Mouse (Mus musculus) liver, adult 2 months (tissue): ENCODE results near the gene Eef1a1. TPM values are rescaled to one million over a fixed set of nuclear protein-coding genes. Genes with fewer than 3 reads are reported as not detected.
A peak's percentile ranks its signal among the peaks of the same experiment; 100 is the strongest.

Source experiments
- DNase-seq: peaks from one replicate; pipeline ENCODE4 v3.0.0-alpha.2; 2011; ENCODE audit warnings: low read depth, low spot score; ENCODE audit errors: extremely low read depth
- H3K27ac ChIP-seq: fragments of 200-500 bp; replicated peaks from 2 replicates; pipeline ENCODE4 v1.5.1; 2012; ENCODE audit warnings: low read depth, mild to moderate bottlenecking, control low read depth, inconsistent platforms, low read length; ENCODE audit not compliant: insufficient read depth
- H3K27me3 ChIP-seq: fragments of 200-500 bp; 2 replicates; pipeline ENCODE4 v1.6.1; 2012; ENCODE audit warnings: mild to moderate bottlenecking, moderate library complexity, low read length, inconsistent platforms; ENCODE audit not compliant: control insufficient read depth, insufficient read depth
- H3K36me3 ChIP-seq: fragments of 200-500 bp; 2 replicates; pipeline ENCODE4 v1.6.1; 2012; ENCODE audit warnings: low read length, inconsistent platforms; ENCODE audit not compliant: control insufficient read depth, insufficient read depth
- H3K4me1 ChIP-seq: fragments of 200-500 bp; 2 replicates; pipeline ENCODE4 v1.6.1; 2011; ENCODE audit warnings: low read length; ENCODE audit not compliant: control insufficient read depth, insufficient read depth
- H3K4me3 ChIP-seq: fragments of 200-500 bp; 2 replicates; pipeline ENCODE4 v1.5.1; 2011; ENCODE audit warnings: low read depth, mild to moderate bottlenecking, control low read depth, low read length, moderate library complexity; ENCODE audit not compliant: insufficient read depth
- H3K79me2 ChIP-seq: fragments of 200-500 bp; 2 replicates; pipeline ENCODE4 v1.6.1; 2012; ENCODE audit warnings: inconsistent platforms, mild to moderate bottlenecking, low read length, moderate library complexity; ENCODE audit not compliant: control insufficient read depth, insufficient read depth
- H3K9ac ChIP-seq: fragments of 200-500 bp; 2 replicates; pipeline ENCODE4 v1.6.1; 2012; ENCODE audit warnings: low read depth, mild to moderate bottlenecking, control low read depth, inconsistent platforms, low read length
- CTCF ChIP-seq: fragments of 200-500 bp; IDR thresholded peaks from 2 replicates; pipeline ENCODE4 v1.5.1; 2011; ENCODE audit warnings: low read depth, low read length, control low read depth
- POLR2A ChIP-seq: fragments of 200-500 bp; IDR thresholded peaks from 2 replicates; pipeline ENCODE4 v1.6.1; 2011; ENCODE audit warnings: low read length, control low read depth; ENCODE audit not compliant: insufficient read depth; ENCODE audit errors: extremely low read depth
- WGBS: fragments of 180-500 bp; shearing (Covaris S2); methylation state at CpG from one replicate; pipeline ENCODE4 v1.1.7; 2018; 5-methylcytosine and 5-hydroxymethylcytosine counted together
- polyA plus RNA-seq: library from polyadenylated mRNA; depleted of rRNA; stranded (reverse); fragments of >200 nt; gene quantifications from 2 replicates; pipeline ENCODE4 v1.2.3, GENCODE M21; 2012
- total RNA-seq: library from RNA; depleted of rRNA; stranded (reverse); fragments of >200 nt; gene quantifications from 2 replicates; pipeline ENCODE4 v1.2.3, GENCODE M21; 2014

Gene Eef1a1
- total and polyA plus RNA-seq, 2 experiments: 2,707 to 7,986 TPM

GRCm38 (mm10) chr9:78477021-78477551 is 11.9 kb downstream of the Eef1a1 start:
- Histone ChIP-seq H3K4me1 (peaks cover 5% of the 10 kb centered on the region), H3K79me2 (peaks cover 6% of the 10 kb centered on the region; the same call in 1 of the 2 replicates), H3K36me3 (peaks cover 39% of the 10 kb centered on the region), H3K9ac (no peak overlapping the region), H3K4me3 (no peak overlapping the region), H3K27me3 (no peaks in the 10 kb centered on the region), H3K27ac (peak overlapping the region; percentile 45)
- DNase-seq: peak; percentile 78
- TF ChIP-seq POLR2A (no peak), CTCF (no peak)
- WGBS: 5% methylated on average over 5 of the region's 5 CpGs

GRCm38 (mm10) chr9:78476531-78477020 is 12.4 kb downstream of the Eef1a1 start:
- peak overlapping the region; percentile 45 for H3K27ac ChIP-seq
- 38% methylated on average over 1 of the region's 1 CpGs for WGBS
- no peaks in the 10 kb centered on the region for H3K27me3 ChIP-seq
- H3K4me3 ChIP-seq: no peak overlapping the region
- peaks cover 39% of the 10 kb centered on the region for H3K36me3 ChIP-seq
- peaks cover 6% of the 10 kb centered on the region; the same call in 1 of the 2 replicates for H3K79me2 ChIP-seq
- peak; percentile 47 for DNase-seq
- no peak overlapping the region for H3K9ac ChIP-seq
- no peak for TF ChIP-seq CTCF
- TF ChIP-seq POLR2A: no peak
- H3K4me1 ChIP-seq: peaks cover 5% of the 10 kb centered on the region

GRCm38 (mm10) chr9:78475873-78476272 is 13.1 kb downstream of the Eef1a1 start:
- no peak overlapping the region for H3K9ac ChIP-seq
- no peak overlapping the region for H3K27ac ChIP-seq
- peaks cover 41% of the 10 kb centered on the region for H3K36me3 ChIP-seq
- no peaks in the 10 kb centered on the region for H3K27me3 ChIP-seq
- TF ChIP-seq POLR2A (no peak), CTCF (no peak)
- peak; percentile 33 for DNase-seq
- 86% methylated on average over 4 of the region's 4 CpGs for WGBS
- H3K79me2 ChIP-seq: peaks cover under 1% of the 10 kb centered on the region; the same call in 1 of the 2 replicates
- peaks cover 5% of the 10 kb centered on the region for H3K4me1 ChIP-seq
- H3K4me3 ChIP-seq: no peak overlapping the region

GRCm38 (mm10) chr9:78475383-78475780 is 13.6 kb downstream of the Eef1a1 start:
- H3K9ac ChIP-seq: no peak overlapping the region
- H3K27me3 ChIP-seq: no peaks in the 10 kb centered on the region
- peaks cover 5% of the 10 kb centered on the region for H3K4me1 ChIP-seq
- DNase-seq: no peak
- no peak overlapping the region for H3K27ac ChIP-seq
- H3K36me3 ChIP-seq: peaks cover 41% of the 10 kb centered on the region
- 86% methylated on average over 2 of the region's 2 CpGs for WGBS
- no peaks in the 10 kb centered on the region for H3K79me2 ChIP-seq
- no peak for TF ChIP-seq POLR2A
- no peak overlapping the region for H3K4me3 ChIP-seq

GRCm38 (mm10) chr9:78474771-78475382 is 14.1 kb downstream of the Eef1a1 start:
- no peak overlapping the region for H3K4me3 ChIP-seq
- TF ChIP-seq POLR2A (no peak), CTCF (no peak)
- peaks cover 36% of the 10 kb centered on the region for H3K36me3 ChIP-seq
- DNase-seq: peak; percentile 19
- no peaks in the 10 kb centered on the region for H3K27me3 ChIP-seq
- H3K4me1 ChIP-seq: peaks cover 5% of the 10 kb centered on the region
- no peak overlapping the region for H3K9ac ChIP-seq
- H3K27ac ChIP-seq: no peak overlapping the region
- no peaks in the 10 kb centered on the region for H3K79me2 ChIP-seq
- WGBS: 83% methylated on average over 5 of the region's 5 CpGs

GRCm38 (mm10) chr9:78474270-78474669 is 14.7 kb downstream of the Eef1a1 start:
- peaks cover 3% of the 10 kb centered on the region; the same call in 1 of the 2 replicates for H3K4me1 ChIP-seq
- no peaks in the 10 kb centered on the region for H3K27me3 ChIP-seq
- no peaks in the 10 kb centered on the region for H3K79me2 ChIP-seq
- H3K36me3 ChIP-seq: peaks cover 32% of the 10 kb centered on the region
- H3K4me3 ChIP-seq: no peak overlapping the region
- TF ChIP-seq POLR2A (no peak), CTCF (no peak)
- H3K27ac ChIP-seq: no peak overlapping the region
- no peak for DNase-seq
- 86% methylated on average over 2 of the region's 2 CpGs for WGBS
- H3K9ac ChIP-seq: no peak overlapping the region
